Mouse (Mus musculus) neutrophil, adult 59 days (primary cell): Measurements from ENCODE around the gene Pdp2. TPM values are rescaled to one million over a fixed set of nuclear protein-coding genes. Genes with fewer than 3 reads are reported as not detected.

Experiments
- total RNA-seq, 2 experiments: library from RNA; stranded (reverse); gene quantifications; 1 replicate in 1 of 2; 2 replicates in 1 of 2; pipeline ENCODE4 v1.2.4; 2023

Gene Pdp2
- total RNA-seq = 1 to 10 TPM; 3.6 to 3.7 TPM

DNA sequence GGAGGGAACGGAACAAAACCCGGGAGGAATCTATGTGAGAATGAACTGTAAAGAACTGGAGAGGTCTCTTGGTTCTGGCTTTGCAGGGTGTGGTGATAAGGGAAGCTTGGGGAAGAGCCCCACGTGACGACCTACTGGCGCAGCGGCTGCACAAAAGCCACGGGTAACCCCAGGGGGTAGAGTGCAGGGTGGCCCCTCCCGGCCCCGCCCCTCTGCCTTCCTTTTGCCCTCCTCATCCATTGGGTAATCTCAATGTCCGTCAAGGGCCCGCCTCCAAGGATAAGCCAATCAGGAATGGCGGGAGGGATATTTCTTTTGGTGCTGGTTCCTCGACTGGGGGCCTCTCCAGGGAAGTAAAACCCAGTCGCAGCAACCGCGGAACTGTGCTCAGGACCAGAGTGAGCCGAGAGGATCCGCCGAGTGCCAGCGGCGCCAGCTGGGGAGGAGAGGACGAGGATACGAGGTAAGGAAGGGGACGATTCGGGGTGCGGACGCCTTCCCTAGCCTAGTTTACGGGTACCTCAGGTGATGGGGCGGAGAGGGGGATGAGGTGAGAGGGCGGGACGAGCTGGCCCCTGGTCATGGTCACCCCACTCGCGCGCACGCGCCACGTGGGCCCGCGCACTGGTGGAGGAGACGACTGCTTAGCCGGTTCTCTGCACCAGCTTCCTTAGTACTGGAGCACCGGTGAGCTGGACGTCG, at the start of gene Pdp2:
Gene Pdp2 (plus strand): TSS at position 319 of the 702 bp plus-strand sequence.

GRCm38 (mm10) chr8:104624161-104624560, 32.9 kb downstream of the Pdp2 start, which contains the start of gene Cdh16:
Cdh16 (minus strand) TSS chr8:104624396.

GRCm38 (mm10) chr8:104630981-104631663, 39.9 kb downstream of the Pdp2 start, which contains the start of gene Rrad:
Rrad (minus strand) TSS chr8:104631327.

DNA sequence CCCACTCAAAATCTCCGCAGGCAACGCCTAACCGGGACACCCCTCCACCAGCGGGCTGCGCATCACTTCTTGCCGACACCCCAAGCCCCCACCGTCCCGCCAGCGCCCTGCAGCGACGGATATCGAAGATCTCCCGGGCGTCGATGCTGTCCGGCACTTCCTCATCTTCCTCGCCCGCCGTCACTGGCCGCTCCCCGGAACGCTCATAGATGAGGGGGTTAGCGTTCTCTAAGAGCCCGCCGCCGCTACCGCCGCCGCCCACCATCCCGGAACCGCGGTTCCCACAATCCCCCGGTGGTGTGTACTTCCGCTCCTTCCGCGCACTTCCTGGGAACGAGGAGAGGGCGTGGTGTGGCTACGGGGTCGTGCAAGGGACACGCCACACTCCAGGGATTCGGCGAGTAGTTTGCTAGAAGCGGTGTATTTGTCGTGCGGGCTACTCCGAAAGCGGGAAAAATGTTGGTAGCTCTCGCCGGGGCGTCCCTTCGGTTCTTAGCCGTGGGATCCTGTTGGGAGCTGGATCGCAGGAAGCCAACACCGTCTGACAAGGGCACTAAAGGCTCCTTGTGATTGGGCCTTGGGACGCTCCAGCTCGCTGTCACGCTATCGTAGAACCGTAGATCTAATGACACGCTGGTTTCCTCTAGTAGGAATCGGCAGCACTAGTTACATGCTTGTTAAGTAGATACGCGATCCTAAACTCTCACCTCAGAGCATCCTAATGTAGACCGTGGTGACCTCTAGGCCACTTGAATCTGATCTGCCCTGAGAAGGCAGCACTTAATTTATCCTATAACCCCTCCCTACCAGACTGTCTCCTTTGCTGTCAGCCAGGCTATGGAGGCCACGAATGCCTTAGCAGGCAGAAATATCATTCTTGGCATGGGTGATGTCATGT, 50.4 kb downstream of the Pdp2 start, which contains the start of gene Ciao2b:
Gene Ciao2b (minus strand): TSS at position 540 of the 898 bp plus-strand sequence.

Other genes starting within 250 kb of the Pdp2 start
- gene Cmtm4, start 195.6 kb upstream of the Pdp2 start, total RNA-seq = under 1 TPM; 0.49 to 0.86 TPM
- gene Dync1li2, start 148.4 kb upstream of the Pdp2 start, total RNA-seq = 10 to 100 TPM; 45.2 to 65.7 TPM
- not detected for gene Terb1, start 81.5 kb upstream of the Pdp2 start, total RNA-seq
- gene Nae1, start 56.8 kb upstream of the Pdp2 start, total RNA-seq = 10 to 100 TPM; 11.6 to 13.2 TPM
- gene Car7, start 56.8 kb upstream of the Pdp2 start, total RNA-seq = not detected
- not detected for gene Cdh16, start 32.9 kb downstream of the Pdp2 start, total RNA-seq
- 1 to 10 TPM; 1.1 to 3.6 TPM for gene Rrad, start 39.9 kb downstream of the Pdp2 start, total RNA-seq
- gene Ciao2b, start 50.5 kb downstream of the Pdp2 start, total RNA-seq = 10 to 100 TPM; 13.8 to 16.1 TPM
- gene Ces2a, start 142.6 kb downstream of the Pdp2 start, total RNA-seq = not detected
- gene Ces2b, start 240.1 kb downstream of the Pdp2 start, total RNA-seq = not detected